Mouse (Mus musculus): ENCODE measurements around the gene Ndufa8.

DNA sequence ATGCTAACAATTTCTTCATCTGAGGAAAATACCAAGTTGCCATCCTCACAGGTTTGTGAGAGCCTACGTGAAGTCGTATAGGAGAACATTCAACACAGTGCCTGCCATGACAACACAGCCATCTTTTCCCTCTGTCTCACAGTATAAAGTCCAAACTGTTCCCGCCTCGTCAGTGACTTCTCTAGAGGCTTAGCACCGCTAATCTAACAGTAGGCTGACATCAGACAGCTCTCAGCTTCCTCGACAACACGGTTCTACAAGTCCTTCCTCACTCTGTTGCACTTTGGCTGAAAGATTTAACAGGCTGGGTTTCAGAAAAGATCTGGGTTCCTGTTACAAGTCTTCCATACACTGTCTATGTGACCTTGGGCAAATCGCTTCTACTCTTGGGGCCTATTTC lies 1.0 kb downstream of the Ndufa8 start:
- TF ChIP-seq CTCF (IDR thresholded peaks at IDR 0.05; ENCODE audit: low read depth, low read length) (no peak), POLR2A (IDR thresholded peaks at IDR 0.05; ENCODE audit: borderline replicate concordance, low read depth, low read length) (no peak)
